Mouse (Mus musculus) gastrocnemius, postnatal 14 days (tissue): Measurements from ENCODE around the gene Svop. TPM values are rescaled to one million over a fixed set of nuclear protein-coding genes. Genes with fewer than 3 reads are reported as not detected.

Source experiments
- DNase-seq: peaks from one replicate; pipeline ENCODE4 v3.0.0; 2021; ENCODE audit warnings: mixed read lengths
- intact Hi-C: fragments of 180-260 bp; cut with DNase I; formaldehyde crosslinking; loops from one replicate; pipeline ENCODE4 v1.15.1; 2025; ENCODE audit warnings: low total_unique reads
- total RNA-seq, 2 experiments: library from RNA; stranded (reverse); gene quantifications; 2 replicates each; pipeline ENCODE4 v1.2.3; 2021

Gene Svop
- total RNA-seq, 2 experiments from 2014 or later: not detected

- no peak for DNase-seq
- intact Hi-C loops: no loop called here
Measured at GRCm38 (mm10) chr5:113983541-113983940, 107.8 kb downstream of the Svop start.

- DNase-seq: no peak
- intact Hi-C loops: no loop called here
Measured at GRCm38 (mm10) chr5:113981843-113982242, 109.5 kb downstream of the Svop start.

- intact Hi-C loops: no loop called here
- no peak for DNase-seq
Measured at GRCm38 (mm10) chr5:113981171-113981570, 110.2 kb downstream of the Svop start.

- intact Hi-C loops: no loop called here
- no peak for DNase-seq
Measured at GRCm38 (mm10) chr5:113980511-113980910, 110.9 kb downstream of the Svop start.

GRCm38 (mm10) chr5:113977309-113977708 lies 114.1 kb downstream of the Svop start:
- DNase-seq: peak; percentile 52
- intact Hi-C loops: no loop called here

Other genes starting within 250 kb of the Svop start
- 10 to 100 TPM; 24.0 to 28.7 TPM for gene Coro1c, start 182.8 kb downstream of the Svop start, total RNA-seq
- 1 to 10 TPM; 5.6 to 8.9 TPM for gene Ssh1, start 97.7 kb downstream of the Svop start, total RNA-seq
- not detected for gene Dao, start 87.9 kb downstream of the Svop start, total RNA-seq
- 1 to 10 TPM; 7.2 to 7.8 TPM for gene Usp30, start 26.1 kb downstream of the Svop start, total RNA-seq
- gene Alkbh2, start 36.6 kb upstream of the Svop start, total RNA-seq: 1 to 10 TPM; 1.1 to 1.5 TPM
- gene Ung, start 38.8 kb upstream of the Svop start, total RNA-seq: 1 to 10 TPM; 6.5 to 7.2 TPM
- gene Acacb, start 55.0 kb upstream of the Svop start, total RNA-seq: 10 to 100 TPM; 66.4 to 98.1 TPM
- not detected for gene Foxn4, start 182.2 kb upstream of the Svop start, total RNA-seq
- gene Myo1h, start 197.6 kb upstream of the Svop start, total RNA-seq: 1 to 10 TPM in 1 of 2 experiments, not detected in 1; 1.1 TPM